Mouse (Mus musculus) hindbrain, embryonic 12.5 days (tissue): ENCODE measurements around the gene Atp5c1. TPM values are rescaled to one million over a fixed set of nuclear protein-coding genes. Genes with fewer than 3 reads are reported as not detected.

ENCODE experiments used
- ATAC-seq: fragments of 200-750 bp; cut with Nextera tagmentation; 2 replicates; pipeline ENCODE4 v1.8.0; 2017; ENCODE audit warnings: moderate TSS enrichment; ENCODE audit not compliant: low FRiP score
- H3K27ac ChIP-seq: fragments of 300-500 bp; sonication (generic); 2 replicates; pipeline ENCODE4 v1.5.1; 2016; ENCODE audit warnings: mild to moderate bottlenecking
- H3K27me3 ChIP-seq: fragments of 300-500 bp; sonication (generic); 2 replicates; pipeline ENCODE4 v1.6.1; 2016; ENCODE audit warnings: mild to moderate bottlenecking
- H3K36me3 ChIP-seq: fragments of 300-500 bp; sonication (generic); 2 replicates; pipeline ENCODE4 v1.6.1; 2016; ENCODE audit warnings: mild to moderate bottlenecking
- H3K4me1 ChIP-seq: fragments of 300-500 bp; sonication (generic); 2 replicates; pipeline ENCODE4 v1.6.1; 2016
- H3K4me2 ChIP-seq: fragments of 300-500 bp; sonication (generic); replicated peaks from 2 replicates; pipeline ENCODE4 v1.6.1; 2016; ENCODE audit warnings: mild to moderate bottlenecking
- H3K4me3 ChIP-seq: fragments of 300-500 bp; sonication (generic); 2 replicates; pipeline ENCODE4 v1.5.1; 2016; ENCODE audit warnings: mild to moderate bottlenecking
- H3K9ac ChIP-seq: fragments of 300-500 bp; sonication (generic); 2 replicates; pipeline ENCODE4 v1.6.1; 2016; ENCODE audit warnings: mild to moderate bottlenecking, moderate library complexity
- H3K9me3 ChIP-seq: fragments of 300-500 bp; sonication (generic); replicated peaks from 2 replicates; pipeline ENCODE4 v1.6.1; 2016; ENCODE audit warnings: mild to moderate bottlenecking
- WGBS: fragments of 180-500 bp; shearing (Covaris S2); methylation state at CpG from one replicate; pipeline ENCODE4 v1.1.7; 2016; 5-methylcytosine and 5-hydroxymethylcytosine counted together
- polyA plus RNA-seq: library from polyadenylated mRNA; unstranded; fragments of >200 nt; fragmentation: Nextera tagmentation; extraction: Ambion mirVana; gene quantifications from 2 replicates; pipeline ENCODE4 v1.2.1, GENCODE M21; 2016

Gene Atp5c1
- 467 and 468 TPM in 2 replicates for polyA plus RNA-seq

GRCm38 (mm10) chr2:10080310-10081010 lies at the start of gene Atp5c1, which contains the start of gene Kin:
Atp5c1 (minus strand) TSS chr2:10080510.
Kin (plus strand) TSS chr2:10080593.
- peak within 1 kb of the TSS; percentile 94 for H3K27ac ChIP-seq
- 0 out of 2 replicates have a peak, but pooled peaks cover 10% of the 10 kb centered on the region for H3K36me3 ChIP-seq
- WGBS, result under 1% methylated on average over 61 of the region's 61 CpGs
- ATAC-seq, result peak; percentile 98
- peak within 1 kb of the TSS; percentile 82 for H3K4me2 ChIP-seq
- peak within 1 kb of the TSS; percentile 96 for H3K9ac ChIP-seq
- no peaks in the 10 kb centered on the region for H3K9me3 ChIP-seq
- H3K4me3 ChIP-seq, result peak within 1 kb of the TSS; percentile 87
- H3K27me3 ChIP-seq, result no peaks in the 10 kb centered on the region
- H3K4me1 ChIP-seq, result peaks cover 32% of the 10 kb centered on the region

- Histone ChIP-seq H3K27me3 (no peaks in the 10 kb centered on the region), H3K4me1 (no peaks in the 10 kb centered on the region), H3K9ac (no peak overlapping the region), H3K9me3 (no peaks in the 10 kb centered on the region), H3K27ac (no peak overlapping the region), H3K4me2 (no peak overlapping the region), H3K36me3 (no peaks in the 10 kb centered on the region), H3K4me3 (no peak overlapping the region)
- WGBS, result 83% methylated on average over 4 of the region's 4 CpGs
- ATAC-seq, result no peak
Measured at GRCm38 (mm10) chr2:10128571-10128970, 48.3 kb upstream of the Atp5c1 start.

- Histone ChIP-seq H3K9ac (no peak overlapping the region), H3K4me3 (no peak overlapping the region), H3K27ac (no peak overlapping the region), H3K4me1 (no peaks in the 10 kb centered on the region), H3K9me3 (no peaks in the 10 kb centered on the region), H3K4me2 (no peak overlapping the region), H3K27me3 (no peaks in the 10 kb centered on the region), H3K36me3 (no peaks in the 10 kb centered on the region)
- 93% methylated on average over 5 of the region's 5 CpGs for WGBS
- ATAC-seq, result no peak
Measured at GRCm38 (mm10) chr2:10127471-10127870, 47.2 kb upstream of the Atp5c1 start.

GRCm38 (mm10) chr2:10126122-10126521 lies 45.8 kb upstream of the Atp5c1 start:
- H3K4me3 ChIP-seq, result no peak overlapping the region
- no peaks in the 10 kb centered on the region for H3K27me3 ChIP-seq
- no peaks in the 10 kb centered on the region for H3K4me1 ChIP-seq
- 92% methylated on average over 4 of the region's 4 CpGs for WGBS
- no peak overlapping the region for H3K9ac ChIP-seq
- H3K9me3 ChIP-seq, result no peaks in the 10 kb centered on the region
- H3K36me3 ChIP-seq, result no peaks in the 10 kb centered on the region
- ATAC-seq, result no peak
- H3K4me2 ChIP-seq, result no peak overlapping the region
- H3K27ac ChIP-seq, result no peak overlapping the region

- Histone ChIP-seq H3K27me3 (no peaks in the 10 kb centered on the region), H3K9ac (no peak overlapping the region), H3K4me1 (no peaks in the 10 kb centered on the region), H3K27ac (no peak overlapping the region), H3K36me3 (no peaks in the 10 kb centered on the region), H3K4me3 (no peak overlapping the region), H3K4me2 (no peak overlapping the region), H3K9me3 (no peaks in the 10 kb centered on the region)
- no peak for ATAC-seq
- 67% methylated on average over 3 of the region's 3 CpGs for WGBS
Measured at GRCm38 (mm10) chr2:10121826-10122225, 41.5 kb upstream of the Atp5c1 start.

- no peaks in the 10 kb centered on the region for H3K27me3 ChIP-seq
- no peak overlapping the region for H3K27ac ChIP-seq
- no peak overlapping the region for H3K4me2 ChIP-seq
- no peak for ATAC-seq
- no peak overlapping the region for H3K4me3 ChIP-seq
- WGBS, result 88% methylated on average over 8 of the region's 8 CpGs
- no peak overlapping the region for H3K9ac ChIP-seq
- H3K36me3 ChIP-seq, result no peaks in the 10 kb centered on the region
- H3K4me1 ChIP-seq, result no peaks in the 10 kb centered on the region
- H3K9me3 ChIP-seq, result no peaks in the 10 kb centered on the region
Measured at GRCm38 (mm10) chr2:10119276-10119675, 39.0 kb upstream of the Atp5c1 start.

GRCm38 (mm10) chr2:10118751-10119150 lies 38.4 kb upstream of the Atp5c1 start:
- Histone ChIP-seq H3K9me3 (no peaks in the 10 kb centered on the region), H3K9ac (no peak overlapping the region), H3K27me3 (no peaks in the 10 kb centered on the region), H3K4me1 (no peaks in the 10 kb centered on the region), H3K4me3 (no peak overlapping the region), H3K36me3 (no peaks in the 10 kb centered on the region), H3K27ac (no peak overlapping the region), H3K4me2 (no peak overlapping the region)
- 68% methylated on average over 1 of the region's 1 CpGs for WGBS
- no peak for ATAC-seq

- Histone ChIP-seq H3K36me3 (no peaks in the 10 kb centered on the region), H3K4me3 (no peak overlapping the region), H3K4me2 (no peak overlapping the region), H3K27ac (no peak overlapping the region), H3K9ac (no peak overlapping the region), H3K27me3 (no peaks in the 10 kb centered on the region), H3K4me1 (no peaks in the 10 kb centered on the region), H3K9me3 (no peaks in the 10 kb centered on the region)
- ATAC-seq, result no peak
- 72% methylated on average over 6 of the region's 6 CpGs for WGBS
Measured at GRCm38 (mm10) chr2:10108535-10109189, 28.4 kb upstream of the Atp5c1 start.

GRCm38 (mm10) chr2:10101180-10101579 lies 20.9 kb upstream of the Atp5c1 start:
- Histone ChIP-seq H3K9me3 (no peaks in the 10 kb centered on the region), H3K27ac (no peak overlapping the region), H3K36me3 (no peaks in the 10 kb centered on the region), H3K27me3 (no peaks in the 10 kb centered on the region), H3K9ac (no peak overlapping the region), H3K4me3 (no peak overlapping the region), H3K4me1 (no peaks in the 10 kb centered on the region), H3K4me2 (no peak overlapping the region)
- no peak for ATAC-seq
- 45% methylated on average over 6 of the region's 6 CpGs for WGBS

- WGBS, result 86% methylated on average over 2 of the region's 2 CpGs
- no peak for ATAC-seq
- H3K27ac ChIP-seq, result no peak overlapping the region
- H3K4me2 ChIP-seq, result no peak overlapping the region
- H3K9me3 ChIP-seq, result no peaks in the 10 kb centered on the region
- no peak overlapping the region for H3K9ac ChIP-seq
- H3K36me3 ChIP-seq, result no peaks in the 10 kb centered on the region
- H3K4me1 ChIP-seq, result no peaks in the 10 kb centered on the region
- no peak overlapping the region for H3K4me3 ChIP-seq
- no peaks in the 10 kb centered on the region for H3K27me3 ChIP-seq
Measured at GRCm38 (mm10) chr2:10100471-10100870, 20.2 kb upstream of the Atp5c1 start.

- no peak overlapping the region for H3K9ac ChIP-seq
- no peaks in the 10 kb centered on the region for H3K4me1 ChIP-seq
- ATAC-seq, result no peak
- no peaks in the 10 kb centered on the region for H3K27me3 ChIP-seq
- WGBS, result 36% methylated on average over 9 of the region's 9 CpGs
- no peak overlapping the region for H3K27ac ChIP-seq
- no peaks in the 10 kb centered on the region for H3K9me3 ChIP-seq
- no peak overlapping the region for H3K4me3 ChIP-seq
- no peaks in the 10 kb centered on the region for H3K36me3 ChIP-seq
- H3K4me2 ChIP-seq, result no peak overlapping the region
Measured at GRCm38 (mm10) chr2:10098598-10099215, 18.4 kb upstream of the Atp5c1 start.

- 89% methylated on average over 14 of the region's 14 CpGs for whole genome bisulfite sequencing
- no peaks in the 10 kb centered on the region for H3K9me3 ChIP-seq
- H3K9ac ChIP-seq, result no peak overlapping the region
- no peaks in the 10 kb centered on the region for H3K27me3 ChIP-seq
- H3K4me1 ChIP-seq, result no peaks in the 10 kb centered on the region
- no peak for ATAC-seq
- H3K4me3 ChIP-seq, result no peak overlapping the region
- H3K4me2 ChIP-seq, result no peak overlapping the region
- no peak overlapping the region for H3K27ac ChIP-seq
- H3K36me3 ChIP-seq, result peaks cover 37% of the 10 kb centered on the region
Measured at GRCm38 (mm10) chr2:10094327-10095100, 14.2 kb upstream of the Atp5c1 start.
